Mouse (Mus musculus): Measurements from ENCODE around the gene Slc39a13.

The Slc39a13 gene

GRCm38 (mm10) chr2:91088987-91089386 lies 18.8 kb upstream of the Slc39a13 start:
- no peak for DNase-seq (ENCODE audit: low spot score)

DNA sequence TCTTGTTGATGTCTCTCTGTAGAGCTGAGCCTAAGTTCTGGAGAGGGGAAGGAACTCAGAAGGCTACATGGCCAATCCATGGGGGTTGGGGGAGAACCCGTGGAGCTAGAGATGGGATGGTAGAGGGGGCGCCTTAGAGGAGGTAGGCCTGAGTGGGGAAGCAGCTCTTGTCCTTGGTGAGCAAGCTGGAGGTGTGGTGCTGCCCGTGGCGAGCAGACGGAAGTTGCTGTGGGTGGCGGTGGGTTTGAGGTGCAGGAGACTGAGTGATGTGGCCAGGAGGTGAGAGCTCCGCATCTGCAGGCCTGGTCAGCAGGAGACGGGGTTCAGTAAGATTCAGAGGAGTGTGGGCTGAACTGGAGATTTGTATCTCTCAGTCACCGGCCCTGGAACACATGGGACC lies 17.2 kb upstream of the Slc39a13 start:
- no peak for DNase-seq (ENCODE audit: low spot score)

- no peak for DNase-seq (ENCODE audit: low spot score)
Observed at GRCm38 (mm10) chr2:91086392-91087237, 16.4 kb upstream of the Slc39a13 start.

- no peak for DNase-seq (ENCODE audit: low spot score)
Observed at GRCm38 (mm10) chr2:91085494-91086391, 15.5 kb upstream of the Slc39a13 start.

DNA sequence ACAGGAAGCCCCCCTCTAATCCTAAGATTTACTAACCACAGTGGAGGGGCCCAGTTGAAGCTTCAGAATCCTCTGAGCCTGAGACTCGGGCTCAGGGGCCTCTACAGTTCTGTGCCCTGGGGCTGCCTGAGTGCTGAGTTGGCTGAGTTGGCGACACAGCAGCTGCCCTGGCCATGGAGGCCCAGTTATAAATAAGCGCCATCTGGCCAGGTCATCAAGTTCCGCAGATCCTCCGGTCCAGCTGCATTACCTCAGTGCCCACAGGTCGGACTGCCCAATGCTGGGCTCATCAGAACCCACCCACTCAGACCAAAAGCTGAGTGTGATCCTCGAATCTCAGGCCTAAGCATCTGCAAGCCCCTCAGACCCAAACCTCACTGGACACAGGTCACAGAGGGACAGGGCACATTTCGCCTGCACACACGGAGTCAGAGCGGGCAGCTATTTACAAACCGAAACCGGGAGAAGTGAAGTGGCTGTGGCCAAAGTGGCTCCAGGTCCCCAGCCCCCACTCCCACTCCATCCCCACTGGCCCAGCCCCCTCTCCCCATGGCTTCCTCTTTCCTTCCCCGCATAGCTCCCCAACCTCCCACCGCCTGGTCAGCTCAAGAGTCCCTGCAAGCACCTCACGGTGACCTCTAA lies 14.1 kb upstream of the Slc39a13 start:
- no peak for DNase-seq (ENCODE audit: low spot score)

DNA sequence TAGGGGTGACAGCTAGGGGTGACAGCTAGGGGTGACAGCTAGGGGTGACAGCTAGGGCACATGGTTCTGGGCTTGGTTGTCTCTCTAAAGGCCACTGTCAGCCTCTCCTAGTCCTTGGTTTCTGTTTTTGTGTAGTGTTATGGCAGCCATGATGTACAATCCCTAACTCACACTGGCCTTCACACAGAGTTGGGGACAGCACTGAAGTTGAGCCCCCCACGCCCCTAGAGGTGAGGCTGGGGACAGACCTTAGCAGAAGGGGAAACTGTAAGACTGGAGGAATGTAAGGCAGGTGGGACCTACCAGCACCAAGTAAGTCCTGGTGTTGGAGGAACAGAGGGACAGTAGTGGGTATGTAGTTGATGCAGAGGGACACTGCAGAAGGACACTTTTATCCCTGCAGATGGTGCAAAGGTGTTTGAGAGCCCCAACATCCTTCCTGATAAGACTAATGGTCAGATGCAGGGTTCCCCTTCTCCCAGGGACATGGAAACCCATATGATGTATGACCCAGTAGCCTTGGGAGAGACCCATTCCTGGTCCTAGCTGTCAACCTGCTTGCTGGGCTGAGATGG lies 13.2 kb upstream of the Slc39a13 start:
- no peak for DNase-seq (ENCODE audit: low spot score)

DNA sequence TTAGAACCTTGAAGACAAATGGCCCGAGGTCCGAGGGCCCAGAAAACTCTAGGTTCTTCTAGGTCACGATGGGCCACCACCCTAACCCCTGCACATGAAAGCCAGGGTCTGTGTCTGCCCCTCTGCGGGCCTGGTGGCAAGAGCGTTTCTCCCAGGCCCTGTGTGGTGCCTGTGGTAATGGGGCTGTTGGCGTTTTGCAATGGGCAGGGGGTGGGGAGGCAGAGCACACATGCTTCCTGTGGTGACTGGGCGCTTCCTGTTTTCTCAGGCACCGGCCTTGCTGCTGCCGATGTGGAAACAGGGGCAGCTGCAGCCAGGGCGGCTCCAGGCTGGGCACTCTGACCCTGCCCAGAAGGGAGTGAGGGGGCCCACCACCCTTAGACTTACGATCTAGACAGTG lies 12.6 kb upstream of the Slc39a13 start:
- DNase-seq (ENCODE audit: low spot score), result peak; percentile 83

- no peak for DNase-seq (ENCODE audit: low spot score)
Observed at GRCm38 (mm10) chr2:91081775-91082695, 11.8 kb upstream of the Slc39a13 start, which contains the start of gene Spi1. Spi1 (plus strand) TSS chr2:91082390.

GRCm38 (mm10) chr2:91080784-91081513 lies 10.7 kb upstream of the Slc39a13 start:
- DNase-seq (ENCODE audit: low spot score), result peak; percentile 63

DNA sequence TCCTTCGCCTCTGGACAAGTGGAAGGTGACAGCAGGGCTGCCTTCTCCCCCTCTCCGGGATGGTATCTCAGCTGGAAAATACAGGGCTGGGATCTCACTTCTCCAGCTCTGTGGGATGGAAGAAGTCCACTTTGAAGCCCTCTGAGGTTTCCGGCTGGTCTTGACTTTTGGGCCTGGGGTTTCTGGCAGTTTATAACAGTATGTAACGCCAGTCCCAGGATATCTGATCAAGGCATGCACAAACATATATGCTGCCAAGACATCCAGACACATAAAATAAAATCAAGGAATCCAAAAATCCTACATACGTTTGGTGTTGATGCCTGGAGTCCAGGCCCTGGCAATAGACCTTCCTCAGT lies 8.8 kb upstream of the Slc39a13 start:
- DNase-seq (ENCODE audit: low spot score), result no peak

DNA sequence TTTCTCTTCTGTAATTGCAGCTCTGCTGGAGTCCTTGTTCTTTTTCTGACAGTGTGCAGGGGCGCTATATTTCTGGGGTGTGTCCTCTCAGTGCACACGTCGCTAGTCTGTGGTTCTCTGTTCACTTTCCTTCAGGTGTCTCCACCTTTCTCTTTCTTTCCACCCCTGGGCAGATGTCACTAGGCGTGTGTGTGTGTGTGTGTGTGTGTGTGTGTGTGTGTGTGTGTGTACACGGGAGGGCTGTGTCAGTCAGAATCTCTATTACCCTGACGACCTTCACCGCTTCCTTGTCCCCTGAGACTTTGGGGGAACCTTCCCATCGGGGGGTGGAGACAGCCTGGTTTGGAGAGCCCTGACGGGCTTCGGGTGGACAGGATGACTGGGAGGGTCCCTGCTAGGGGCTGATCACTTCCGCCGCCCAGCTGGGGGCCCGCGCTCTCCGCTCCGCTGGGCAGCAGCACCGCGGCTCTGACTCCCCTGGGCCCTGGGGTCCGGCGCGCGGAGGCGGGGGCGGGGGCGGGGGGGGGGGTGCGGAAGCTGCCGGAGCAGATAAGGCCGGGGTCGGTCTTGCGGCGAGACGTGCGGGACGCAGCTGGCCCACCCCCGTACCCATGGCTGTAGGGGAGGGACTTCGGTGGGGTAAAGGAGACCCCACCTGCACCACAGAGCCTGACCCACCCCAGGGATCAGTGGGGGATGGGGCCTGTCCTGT lies 8.3 kb upstream of the Slc39a13 start:
- DNase-seq (ENCODE audit: low spot score), result no peak

GRCm38 (mm10) chr2:91077957-91078313 lies 7.7 kb upstream of the Slc39a13 start:
- DNase-seq (ENCODE audit: low spot score), result no peak

- DNase-seq (ENCODE audit: low spot score), result no peak
Observed at GRCm38 (mm10) chr2:91072092-91072491, 1.9 kb upstream of the Slc39a13 start.

DNA sequence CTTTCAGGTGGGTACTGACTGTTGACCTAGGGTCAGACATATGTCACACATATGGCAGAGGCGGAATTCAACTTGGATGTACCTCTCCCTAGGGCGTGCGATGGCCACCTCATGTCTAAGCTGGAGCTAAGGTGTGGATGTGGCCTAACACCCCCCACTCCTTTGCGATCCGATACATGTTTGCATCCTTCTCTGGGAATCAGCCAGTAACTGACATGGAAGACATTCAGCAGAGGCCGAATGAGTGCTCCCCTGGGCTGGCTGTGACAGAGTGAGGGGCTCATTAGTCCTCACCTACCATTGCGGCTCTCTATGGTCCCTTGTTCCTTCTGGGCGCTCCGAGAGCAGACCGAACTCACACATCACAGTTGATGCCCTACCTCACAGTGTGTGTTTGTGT lies 842 bp upstream of the Slc39a13 start:
- DNase-seq (ENCODE audit: low spot score), result no peak

- DNase-seq (ENCODE audit: low spot score), result no peak
Observed at GRCm38 (mm10) chr2:91069306-91070000, 764 bp downstream of the Slc39a13 start.

DNA sequence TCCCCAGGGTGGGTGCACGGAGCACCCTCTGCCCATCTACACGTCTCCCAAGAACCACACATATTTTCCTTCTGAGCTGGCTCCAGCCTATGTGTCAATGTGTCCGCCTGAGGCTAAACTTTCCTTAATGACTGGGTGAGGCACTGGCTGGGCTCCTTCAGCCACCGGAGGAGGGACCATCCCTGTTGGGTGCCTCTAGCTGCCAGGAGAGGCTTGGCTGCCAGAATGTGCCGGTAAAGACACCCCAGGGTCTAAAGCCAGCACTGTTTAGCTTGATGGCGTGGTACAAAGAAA lies 1.4 kb downstream of the Slc39a13 start:
- DNase-seq (ENCODE audit: low spot score), result no peak

DNA sequence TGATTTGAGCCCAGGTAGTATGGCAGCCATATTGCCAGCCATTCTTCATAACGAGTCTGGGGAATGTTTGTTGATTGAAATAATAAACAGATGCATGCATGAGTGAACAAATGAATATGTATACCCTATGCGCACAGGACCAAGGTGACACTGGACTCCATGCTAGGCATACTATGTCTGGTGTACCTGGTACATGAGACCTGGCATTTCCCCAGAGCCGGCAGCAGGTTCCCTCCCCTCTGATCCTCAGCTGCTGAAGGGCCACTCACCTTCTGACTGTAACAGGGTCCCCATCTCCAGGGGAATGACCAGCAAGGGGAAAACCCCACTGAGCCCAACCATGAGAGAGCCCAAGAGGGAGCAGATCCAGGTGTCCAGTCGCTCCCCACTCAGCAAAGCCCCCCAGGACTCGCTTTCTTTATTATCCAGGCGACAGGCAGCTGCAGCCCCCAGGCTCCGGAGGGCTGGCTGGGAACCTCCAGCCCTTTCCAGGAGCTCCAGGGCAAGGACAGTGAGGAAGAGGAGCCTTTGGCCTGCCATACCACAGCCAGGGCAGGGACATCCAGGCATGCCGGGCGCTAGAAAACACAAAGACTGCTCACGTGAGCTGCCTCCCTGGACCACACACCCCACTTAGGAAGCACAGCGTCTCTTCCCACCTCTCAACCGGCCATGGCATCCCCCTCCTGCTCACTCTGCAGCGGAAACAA lies 1.9 kb downstream of the Slc39a13 start:
- no peak for DNase-seq (ENCODE audit: low spot score)

DNA sequence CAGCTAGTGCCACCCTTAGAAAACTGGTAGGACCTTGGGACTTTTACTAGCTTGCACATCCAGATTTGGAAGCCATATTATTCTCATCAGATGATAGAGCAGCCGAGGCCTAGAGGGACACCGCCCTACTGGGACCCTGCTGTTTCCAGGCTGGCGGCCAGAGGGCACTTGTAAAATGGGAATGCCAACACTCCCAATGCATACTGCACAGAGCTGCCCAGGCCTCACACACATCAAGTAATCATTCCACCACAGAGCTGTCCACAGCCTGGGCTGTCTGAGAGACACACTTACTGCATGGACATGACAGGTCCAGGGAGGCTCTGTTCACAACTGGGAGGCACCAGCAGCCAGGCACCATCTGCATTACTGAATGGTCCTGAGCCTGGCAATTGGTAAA lies 3.8 kb downstream of the Slc39a13 start:
- DNase-seq (ENCODE audit: low spot score), result no peak

- DNase-seq (ENCODE audit: low spot score), result no peak
Observed at GRCm38 (mm10) chr2:91065544-91065943, 4.7 kb downstream of the Slc39a13 start.

All from lung, postnatal 25 days (tissue).